Mouse (Mus musculus): ENCODE data around the gene Itprip.

Itprip gene

DNA sequence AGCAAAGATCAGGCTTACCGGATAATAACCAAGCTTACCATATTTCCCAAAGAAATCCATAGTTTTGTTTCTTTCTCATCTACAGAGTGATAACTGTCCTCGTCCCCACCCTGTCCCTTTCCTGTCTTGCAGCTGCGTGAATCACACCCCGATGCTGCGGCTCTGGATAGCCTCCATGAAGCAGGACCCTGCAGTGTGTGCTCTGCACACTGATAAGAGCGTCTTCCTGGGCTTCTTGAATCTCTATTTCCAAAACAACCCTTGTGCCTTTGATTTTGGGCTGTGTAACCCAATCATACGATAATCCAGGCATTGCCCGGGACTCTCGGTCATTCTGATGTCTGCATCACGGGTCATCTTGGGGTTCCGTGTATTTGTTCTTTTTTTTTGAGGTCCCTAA, 33.2 kb downstream of the Itprip start:
- no peak for DNase-seq (ENCODE audit: low spot score in 2 of 2)

GRCm38 (mm10) chr19:47885191-47885743, 33.8 kb downstream of the Itprip start:
- DNase-seq (ENCODE audit: low spot score in 2 of 2), result no peak

GRCm38 (mm10) chr19:47884296-47885085, 34.6 kb downstream of the Itprip start:
- no peak for DNase-seq (ENCODE audit: low spot score in 2 of 2)

DNA sequence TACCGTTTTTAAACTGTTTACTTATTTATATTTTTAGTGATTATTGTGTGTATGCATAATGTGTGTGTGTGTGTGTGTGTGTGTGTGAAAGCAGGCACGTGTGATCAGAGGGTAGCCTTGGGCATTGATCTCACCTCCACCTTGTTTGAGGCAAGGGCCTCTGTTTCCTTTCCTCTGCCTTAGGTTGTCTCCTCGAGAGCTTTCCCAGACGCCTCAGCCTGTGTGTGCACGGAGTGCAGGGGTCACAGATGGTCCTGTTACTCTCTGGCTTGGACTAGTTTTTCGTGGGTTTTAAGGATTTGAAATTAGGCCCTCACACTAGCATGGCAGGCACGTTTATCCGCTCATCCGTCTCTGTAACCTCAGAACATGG, 36.2 kb downstream of the Itprip start:
- no peak for DNase-seq (ENCODE audit: low spot score in 2 of 2)

GRCm38 (mm10) chr19:47882151-47882881, 36.8 kb downstream of the Itprip start:
- peak; percentile 62 to 73 for DNase-seq (ENCODE audit: low spot score in 2 of 2)

- DNase-seq (ENCODE audit: low spot score in 2 of 2), result no peak
These were observed 37.6 kb downstream of the Itprip start for GRCm38 (mm10) chr19:47881538-47881937.

GRCm38 (mm10) chr19:47876252-47876651, 42.8 kb downstream of the Itprip start:
- no peak for DNase-seq (ENCODE audit: low spot score in 2 of 2)

GRCm38 (mm10) chr19:47871515-47871914, 47.6 kb downstream of the Itprip start:
- no peak for DNase-seq (ENCODE audit: low spot score in 2 of 2)

DNA sequence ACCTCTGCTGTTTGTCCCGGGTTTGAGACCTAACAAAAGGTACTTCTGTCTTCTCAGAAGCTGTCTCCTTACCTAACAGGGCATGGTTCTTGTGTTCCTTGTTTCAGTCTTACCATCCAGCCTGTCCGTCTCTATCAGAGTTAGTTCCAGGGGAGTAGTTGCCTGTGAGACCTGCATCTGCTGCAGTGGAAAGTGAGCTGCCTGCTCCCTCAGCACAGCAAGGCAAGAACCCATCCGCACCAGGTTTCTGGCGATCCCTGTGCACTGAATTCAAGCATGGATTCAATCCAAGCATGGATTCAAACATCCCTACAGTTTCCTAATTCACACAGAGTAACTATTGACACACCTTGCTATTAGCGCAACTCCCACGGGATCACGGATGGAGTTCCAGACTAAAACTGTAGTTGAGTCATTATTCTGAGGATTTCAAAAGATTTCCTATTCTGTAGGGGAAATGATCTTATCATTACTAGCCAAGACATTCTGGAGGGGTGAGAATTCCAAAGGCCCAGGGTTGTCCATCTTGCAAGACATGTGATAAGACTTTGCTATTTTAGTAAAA, 48.9 kb downstream of the Itprip start:
- DNase-seq (ENCODE audit: low spot score in 2 of 2), result no peak

DNA sequence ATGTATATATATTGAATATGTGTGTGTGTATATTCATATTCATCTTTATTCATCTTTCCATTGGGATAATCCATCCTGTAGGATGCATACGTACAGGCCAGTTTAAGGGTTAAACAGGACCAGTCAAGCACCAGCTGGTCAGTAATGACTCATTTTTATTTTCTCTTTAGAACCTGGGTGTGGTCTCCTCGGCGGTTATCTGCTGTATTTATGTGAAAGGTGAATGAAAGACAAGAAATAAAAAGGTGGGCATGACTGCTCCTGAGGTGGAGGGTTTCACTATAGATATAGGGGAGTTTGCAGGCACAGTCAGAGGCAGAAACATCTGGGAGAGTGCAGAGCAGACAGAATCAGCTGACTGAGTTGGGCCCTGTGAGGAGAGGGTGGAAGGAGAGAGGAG, 49.6 kb downstream of the Itprip start:
- no peak for DNase-seq (ENCODE audit: low spot score in 2 of 2)

- DNase-seq (ENCODE audit: low spot score in 2 of 2), result no peak
These were observed 50.1 kb downstream of the Itprip start for GRCm38 (mm10) chr19:47868951-47869350.

DNA sequence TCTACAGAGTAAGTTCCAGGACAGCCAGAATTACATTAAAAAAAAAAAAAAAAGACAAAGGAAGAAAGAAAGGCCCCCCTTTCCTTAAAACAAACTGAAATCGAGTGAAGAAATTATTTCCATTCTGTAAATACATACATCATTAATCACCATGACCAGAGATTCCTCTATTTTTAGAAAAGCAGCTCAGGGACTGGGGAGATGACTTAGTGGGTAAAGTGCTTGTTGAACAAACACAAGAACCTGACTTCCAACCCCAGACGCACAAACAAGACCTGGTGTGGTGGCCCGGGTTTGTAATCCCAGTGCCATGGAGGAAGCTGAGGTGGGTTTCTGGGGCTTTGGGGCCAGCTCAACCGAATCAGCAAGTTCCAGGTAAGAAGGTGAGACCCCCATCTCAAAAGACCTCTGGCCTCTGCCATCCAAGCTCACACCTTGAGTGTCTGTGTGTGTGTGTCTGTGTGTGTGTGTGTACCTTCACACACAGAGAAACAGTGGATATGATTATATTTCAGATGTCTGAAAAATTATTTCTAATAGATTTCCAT, 51.4 kb downstream of the Itprip start:
- DNase-seq (ENCODE audit: low spot score in 2 of 2), result no peak

DNA sequence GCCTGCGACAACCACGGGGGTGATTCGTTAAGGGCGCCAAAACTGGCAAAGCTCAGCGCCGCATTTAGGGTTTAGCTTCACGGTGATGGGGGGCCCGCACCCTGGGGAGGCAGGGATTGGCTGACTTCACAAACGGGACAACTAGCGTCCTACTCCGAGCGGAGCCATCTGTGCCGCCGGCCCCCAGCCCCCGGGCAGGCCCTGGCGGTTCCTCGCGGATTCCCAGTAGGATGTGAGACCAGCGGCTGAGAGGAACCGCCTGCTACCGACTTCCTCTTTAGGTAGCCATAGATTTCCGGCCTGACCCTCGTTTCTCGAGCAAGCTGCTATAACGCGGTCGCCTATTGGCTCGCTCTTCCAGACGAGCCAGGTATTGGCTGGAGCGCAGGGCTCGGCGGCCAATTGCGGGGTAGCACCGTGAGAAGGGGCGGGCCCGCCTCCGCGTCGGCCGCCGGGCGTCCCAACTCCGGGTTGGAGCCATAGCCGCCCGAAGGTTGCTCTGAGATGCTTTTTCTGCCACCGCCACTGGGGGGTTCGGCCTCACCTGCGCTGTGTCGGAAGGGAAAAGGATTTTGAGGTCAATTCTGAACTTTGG, 53.6 kb downstream of the Itprip start, which contains the start of gene Gsto2:
Gsto2 (plus strand) TSS at position 182 of the 595 bp plus-strand sequence.
- DNase-seq (ENCODE audit: low spot score in 2 of 2), result peak; percentile 84 to 89

DNA sequence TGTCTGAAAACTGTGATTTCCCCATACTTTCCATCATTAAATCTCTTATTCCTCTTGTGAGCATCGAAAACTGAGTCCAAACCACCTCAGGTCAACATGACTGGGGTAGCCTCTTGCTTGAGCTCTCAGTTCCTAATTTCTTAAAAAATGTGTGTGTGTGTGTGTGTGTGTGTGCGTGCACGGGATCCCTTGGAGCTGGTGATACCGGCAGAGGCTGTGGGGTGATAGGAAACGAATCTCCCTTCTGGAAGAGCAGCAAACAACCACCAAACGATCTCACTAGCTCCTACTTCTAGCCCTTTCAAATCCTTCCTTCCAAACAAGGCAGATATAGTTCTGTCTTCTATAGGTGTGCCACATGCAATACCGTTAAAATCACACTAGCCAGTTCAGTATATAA, 54.4 kb downstream of the Itprip start:
- no peak for DNase-seq (ENCODE audit: low spot score in 2 of 2)

DNA sequence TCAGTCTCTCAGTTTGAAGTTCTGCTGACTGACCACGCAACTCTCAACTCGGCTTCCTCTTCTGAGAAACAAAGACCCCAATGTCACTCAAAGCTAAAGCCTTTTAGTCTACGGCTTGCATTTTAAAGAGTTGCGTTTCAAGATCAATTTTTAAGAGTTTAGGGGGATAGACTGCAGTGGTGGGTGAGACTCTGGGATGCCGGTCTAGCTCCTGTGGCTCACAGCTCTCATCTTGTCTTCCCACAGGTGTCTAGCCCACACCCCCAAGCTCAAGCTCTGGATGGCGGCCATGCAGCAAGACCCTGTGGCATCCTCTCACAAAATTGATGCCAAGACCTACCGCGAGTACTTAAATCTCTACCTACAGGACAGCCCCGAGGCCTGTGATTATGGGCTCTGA, 55.0 kb downstream of the Itprip start:
- DNase-seq (ENCODE audit: low spot score in 2 of 2), result no peak

DNA sequence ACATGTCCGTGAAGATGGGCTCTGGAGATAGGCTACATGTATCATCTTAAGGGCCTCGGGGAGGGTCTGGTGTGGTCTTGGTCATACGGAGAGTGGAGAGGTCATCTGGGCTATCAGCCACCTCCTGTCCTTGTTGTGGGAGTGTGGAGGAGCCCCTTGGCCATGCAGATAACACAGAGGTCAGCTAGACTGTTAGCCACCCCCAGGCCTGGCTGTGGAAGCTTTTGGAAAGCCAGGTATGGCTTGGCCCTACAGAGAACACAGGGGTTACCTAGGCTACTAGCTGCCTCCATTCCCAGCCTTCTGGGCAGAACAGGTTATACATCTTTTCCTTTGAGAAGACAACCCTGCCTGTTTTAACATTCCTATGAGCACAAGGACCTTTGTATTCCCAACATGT, 56.5 kb downstream of the Itprip start:
- DNase-seq (ENCODE audit: low spot score in 2 of 2), result no peak

DNA sequence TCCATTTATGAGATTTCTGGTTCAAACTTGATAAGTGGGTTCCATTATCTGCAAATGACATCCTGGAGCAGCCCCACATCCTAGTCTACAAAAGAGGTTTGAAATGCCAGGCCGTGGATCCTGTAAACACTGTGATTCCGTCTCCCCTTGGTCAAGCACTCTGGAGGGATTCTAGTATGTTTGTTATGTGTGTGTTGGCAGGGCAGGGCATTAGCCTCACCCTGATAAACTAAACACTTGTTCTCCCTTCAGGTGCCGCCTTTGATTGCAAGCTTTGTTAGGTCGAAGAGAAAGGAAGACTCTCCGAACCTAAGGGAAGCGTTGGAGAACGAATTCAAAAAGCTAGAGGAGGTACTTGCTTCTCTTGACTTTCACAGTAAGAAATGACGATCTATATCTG, 59.9 kb downstream of the Itprip start:
- no peak for DNase-seq (ENCODE audit: low spot score in 2 of 2)

- DNase-seq (ENCODE audit: low spot score in 2 of 2), result no peak
These were observed 60.8 kb downstream of the Itprip start for GRCm38 (mm10) chr19:47857957-47858942.

DNA sequence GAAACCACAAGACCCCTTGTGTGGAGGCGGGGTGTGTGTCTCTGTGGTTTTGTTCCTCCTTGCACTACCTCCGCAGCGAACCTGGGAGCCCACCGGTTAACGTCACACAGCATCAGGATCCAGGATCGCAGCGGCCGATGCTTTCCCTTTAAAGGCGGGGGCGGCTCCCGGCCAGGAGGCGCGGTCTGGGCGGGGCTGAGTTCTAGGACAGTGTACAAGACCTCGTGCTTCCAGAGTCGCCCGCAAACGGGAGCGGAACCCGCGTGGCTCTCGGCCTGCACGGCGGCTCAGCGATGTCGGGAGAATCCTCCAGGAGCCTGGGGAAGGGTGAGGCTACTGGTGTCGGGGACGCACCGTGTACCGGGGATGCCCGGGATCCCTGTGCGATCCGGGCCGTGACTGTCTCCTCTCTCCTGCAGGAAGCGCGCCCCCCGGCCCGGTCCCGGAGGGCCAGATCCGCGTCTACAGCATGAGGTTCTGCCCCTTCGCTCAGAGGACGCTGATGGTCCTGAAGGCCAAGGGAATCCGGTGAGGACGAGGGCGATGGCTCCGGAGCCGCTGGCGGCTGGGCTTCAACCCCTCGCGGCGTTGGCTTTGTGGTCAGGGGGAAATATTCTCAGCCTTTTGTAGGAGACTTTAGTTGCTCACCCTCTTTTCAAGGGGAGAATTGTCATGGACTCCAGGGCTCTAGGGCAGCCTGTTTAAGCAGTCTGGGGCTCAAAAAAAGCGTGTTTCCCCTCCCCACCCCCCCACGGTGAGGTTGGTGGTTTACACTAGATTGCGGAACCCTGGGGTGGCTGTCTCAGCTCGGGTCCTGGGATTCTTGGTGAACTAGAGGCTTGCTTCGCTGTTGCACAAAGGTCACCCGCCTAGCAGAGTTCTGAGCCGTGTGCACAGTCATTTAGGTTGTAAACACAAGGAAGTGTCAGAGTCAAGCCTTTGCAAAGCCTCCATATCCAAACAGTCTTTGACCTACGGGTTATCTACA, 64.0 kb downstream of the Itprip start, which contains the start of gene Gsto1:
Gsto1 (plus strand) TSS at position 175 of the 988 bp plus-strand sequence.
- peak; percentile 53 to 65 for DNase-seq (ENCODE audit: low spot score in 2 of 2)

Data from spleen, postnatal 14 days (tissue).